Mouse (Mus musculus) testis, adult 2 months (tissue): ENCODE data around the gene Smco3.

Experiments
- CTCF ChIP-seq: fragments of 200-500 bp; IDR thresholded peaks from 2 replicates; pipeline ENCODE4 v1.5.1; 2012; ENCODE audit warnings: low read depth, mild to moderate bottlenecking, inconsistent platforms, low read length, moderate library complexity; ENCODE audit not compliant: control insufficient read depth, insufficient read depth, insufficient replicate concordance
- POLR2A ChIP-seq: fragments of 200-500 bp; IDR thresholded peaks from 2 replicates; pipeline ENCODE4 v1.6.1; 2012; ENCODE audit warnings: low read depth, mild to moderate bottlenecking, inconsistent platforms, low read length, moderate library complexity; ENCODE audit not compliant: control insufficient read depth

- peak; percentile 40; the same call in 1 of the 2 replicates for TF ChIP-seq CTCF
- TF ChIP-seq POLR2A: no peak
Measured at GRCm38 (mm10) chr6:136847790-136848189, 12.5 kb upstream of the Smco3 start.
